In genomic region chr5:122510651-122511157, GRCm38 (mm10) we compare ENCODE assay signal across 10 mouse cellular contexts. TPM values are rescaled to one million over a fixed set of nuclear protein-coding genes. Genes with fewer than 3 reads are reported as not detected.
DNase-seq lines count a peak whose midpoint lies in the region; ATAC-seq and TF ChIP-seq lines count a peak whose summit lies in the region.
"Had no signal": no experiment of that assay in that cellular context is flagged by ENCODE, and none has a peak within 500 bp of the region (broad histone marks: within the 10 kb centered on the region; RNA-seq: fewer than 3 reads in every experiment).

No protein-coding gene starts in this region.

- peak; percentile 41 for DNase-seq in forebrain, postnatal 0 days
- DNase-seq in forebrain, embryonic 10.5 days (ENCODE audit: extremely low spot score, low spot score), result no peak
- DNase-seq in ES-E14 (ENCODE audit: low read depth, low spot score), result no peak
- DNase-seq in kidney, postnatal 0 days (ENCODE audit: low spot score), result peak; percentile 71
- DNase-seq in left cerebral cortex, adult 9 months (ENCODE audit: low spot score in 2 of 2), result no peak
- no peak for DNase-seq in left cerebral cortex, postnatal 10 days (ENCODE audit: extremely low spot score in 1 of 2, low spot score in 2 of 2)
- DNase-seq in frontal cortex, postnatal 25 days (ENCODE audit: low spot score in 2 of 2), result no peak

- 66% methylated on average over 17 of the region's 17 CpGs for WGBS in forebrain, postnatal 0 days
- WGBS in forebrain, embryonic 10.5 days, result 69% methylated on average over 17 of the region's 17 CpGs
- WGBS in embryonic facial prominence, embryonic 15.5 days, result 57% methylated on average over 17 of the region's 17 CpGs
- WGBS in kidney, postnatal 0 days, result 12% methylated on average over 17 of the region's 17 CpGs

- H3K4me1 ChIP-seq in forebrain, postnatal 0 days (ENCODE audit: insufficient read depth), result peaks cover 9% of the 10 kb centered on the region; the same call in 1 of the 2 replicates
- peaks cover 19% of the 10 kb centered on the region for H3K4me1 ChIP-seq in forebrain, embryonic 10.5 days
- peaks cover 12 to 26% of the 10 kb centered on the region in 2 experiments for H3K4me1 ChIP-seq in ES-E14 (ENCODE audit: control insufficient read depth in 2 of 2, insufficient read depth in 2 of 2, low read length in 2 of 2, poor library complexity in 1 of 2)
- peaks cover 36% of the 10 kb centered on the region for H3K4me1 ChIP-seq in embryonic facial prominence, embryonic 15.5 days
- peaks cover 26% of the 10 kb centered on the region for H3K4me1 ChIP-seq in kidney, postnatal 0 days (replicated peaks; ENCODE audit: insufficient read depth, low read length)

- no peak overlapping the region for H3K4me2 ChIP-seq in forebrain, postnatal 0 days (ENCODE audit: low read depth)
- H3K4me2 ChIP-seq in embryonic facial prominence, embryonic 15.5 days (replicated peaks), result no peak overlapping the region
- peak overlapping the region; percentile 40 for H3K4me2 ChIP-seq in kidney, postnatal 0 days (ENCODE audit: low read length)
- H3K4me2 ChIP-seq: midbrain, embryonic 11.5 days had no signal

- no peaks in the 10 kb centered on the region for H3K27me3 ChIP-seq in forebrain, postnatal 0 days (ENCODE audit: insufficient read depth, low read length)
- no peaks in the 10 kb centered on the region; the same call in 1 of the 2 replicates for H3K27me3 ChIP-seq in forebrain, embryonic 10.5 days (ENCODE audit: poor library complexity, severe bottlenecking)
- no peaks in the 10 kb centered on the region for H3K27me3 ChIP-seq in embryonic facial prominence, embryonic 15.5 days
- H3K27me3 ChIP-seq in kidney, postnatal 0 days (ENCODE audit: insufficient read depth, low read length), result no peaks in the 10 kb centered on the region
- H3K27me3 ChIP-seq: CH12.LX had no signal

- no peak overlapping the region for H3K4me3 ChIP-seq in forebrain, postnatal 0 days (ENCODE audit: low read depth, low read length)
- H3K4me3 ChIP-seq in forebrain, embryonic 10.5 days, result no peak overlapping the region
- H3K4me3 ChIP-seq in ES-E14 (ENCODE audit: insufficient read depth in 1 of 2, low read depth in 1 of 2, low read length in 2 of 2, poor library complexity in 1 of 2, severe bottlenecking in 1 of 2), result peak overlapping the region; percentile 38 to 53
- no peak overlapping the region for H3K4me3 ChIP-seq in embryonic facial prominence, embryonic 15.5 days (replicated peaks)
- H3K4me3 ChIP-seq in kidney, postnatal 0 days (replicated peaks; ENCODE audit: low read depth, low read length), result no peak overlapping the region

- H3K27ac ChIP-seq in forebrain, postnatal 0 days (ENCODE audit: low read depth, low read length), result no peak overlapping the region
- no peak overlapping the region for H3K27ac ChIP-seq in forebrain, embryonic 10.5 days
- H3K27ac ChIP-seq in ES-E14 (ENCODE audit: insufficient read depth, low read depth, low read length, poor library complexity, severe bottlenecking), result peak overlapping the region; percentile 9
- H3K27ac ChIP-seq in embryonic facial prominence, embryonic 15.5 days (replicated peaks), result peak overlapping the region; percentile 66
- 0 out of 2 replicates have a peak overlapping the region, but pooled peaks have one; percentile 15 for H3K27ac ChIP-seq in kidney, postnatal 0 days

- peak; percentile 32; the same call in 1 of the 2 replicates for ATAC-seq in forebrain, postnatal 0 days
- ATAC-seq in embryonic facial prominence, embryonic 15.5 days (ENCODE audit: insufficient number of reproducible peaks, low FRiP score, low TSS enrichment, low read depth), result peak; percentile 58
- ATAC-seq in kidney, postnatal 0 days (replicated peaks; ENCODE audit: low FRiP score, low read depth), result no peak; the same call in 1 of the 2 replicates

- in situ Hi-C loops in ES-E14 (cut with MboI; ENCODE audit: low sequenced_read_pairs in 2 of 2, unreplicated experiment in 2 of 2), result no loop called here

- no peak for TF ChIP-seq CTCF in forebrain, postnatal 0 days (IDR thresholded peaks at IDR 0.05; ENCODE audit: low read depth)
- TF ChIP-seq CTCF in kidney, postnatal 0 days (IDR thresholded peaks at IDR 0.05; ENCODE audit: low read depth), result no peak

- H3K9ac ChIP-seq in forebrain, postnatal 0 days, result no peak overlapping the region
- peak overlapping the region; percentile 60; the same call in 1 of the 2 replicates for H3K9ac ChIP-seq in ES-E14 (ENCODE audit: insufficient read depth, low read depth, low read length, poor library complexity, severe bottlenecking)
- H3K9ac ChIP-seq in embryonic facial prominence, embryonic 15.5 days, result no peak overlapping the region
- no peak overlapping the region for H3K9ac ChIP-seq in kidney, postnatal 0 days (ENCODE audit: low read depth, low read length)

- no peaks in the 10 kb centered on the region for H3K9me3 ChIP-seq in forebrain, postnatal 0 days (ENCODE audit: low read length)
- peaks cover 11% of the 10 kb centered on the region for H3K9me3 ChIP-seq in forebrain, embryonic 10.5 days
- no peaks in the 10 kb centered on the region for H3K9me3 ChIP-seq in ES-E14 (ENCODE audit: control insufficient read depth, insufficient read depth, low read depth, low read length)
- no peaks in the 10 kb centered on the region for H3K9me3 ChIP-seq in embryonic facial prominence, embryonic 15.5 days (replicated peaks)
- no peaks in the 10 kb centered on the region for H3K9me3 ChIP-seq in kidney, postnatal 0 days (replicated peaks; ENCODE audit: low read length)

- intact Hi-C loops in left cerebral cortex, postnatal 10 days (cut with DNase I), result no loop called here

- no peaks in the 10 kb centered on the region for H3K36me3 ChIP-seq in forebrain, postnatal 0 days (ENCODE audit: insufficient read depth)
- H3K36me3 ChIP-seq in forebrain, embryonic 10.5 days (replicated peaks), result no peaks in the 10 kb centered on the region
- H3K36me3 ChIP-seq in ES-E14 (ENCODE audit: control insufficient read depth, insufficient read depth, low read length, poor library complexity, severe bottlenecking), result no peaks in the 10 kb centered on the region
- no peaks in the 10 kb centered on the region for H3K36me3 ChIP-seq in embryonic facial prominence, embryonic 15.5 days
- H3K36me3 ChIP-seq in kidney, postnatal 0 days (ENCODE audit: insufficient read depth, low read length), result no peaks in the 10 kb centered on the region

TF ChIP-seq in ES-E14, 5 proteins besides CTCF, POLR2A, EP300 and RAD21:
- TF ChIP-seq HCFC1 (IDR thresholded peaks at IDR 0.05; ENCODE audit: borderline replicate concordance, insufficient read depth, low read length) (no peak), ZC3H11A (IDR thresholded peaks at IDR 0.05; ENCODE audit: borderline replicate concordance, low read depth, low read length) (no peak), ZNF384 (IDR thresholded peaks at IDR 0.05; ENCODE audit: low read depth, low read length) (no peak), CHD2 (IDR thresholded peaks at IDR 0.05; ENCODE audit: low read depth, low read length) (no peak), MAFK (IDR thresholded peaks at IDR 0.05; ENCODE audit: insufficient read depth, low read depth, low read length) (no peak)

RNA-seq across cellular contexts. Expression of gene Atp2a2, which starts 8.7 kb away (rescaled TPM):
- 143 and 178 TPM in 2 replicates for total RNA-seq in forebrain, postnatal 0 days (2014; rRNA removed)
- 28.8 and 37.2 TPM in 2 replicates for polyA plus RNA-seq in forebrain, postnatal 0 days (2015; fragmentation: Nextera tagmentation; extraction: Ambion mirVana)
- polyA plus RNA-seq in forebrain, embryonic 10.5 days (2016; fragmentation: Nextera tagmentation; extraction: Ambion mirVana), result 34.8 and 37.6 TPM in 2 replicates
- 372 and 457 TPM in 2 replicates for total RNA-seq in ES-E14 (2012; rRNA removed)
- polyA plus RNA-seq in embryonic facial prominence, embryonic 15.5 days (2015; fragmentation: Nextera tagmentation; extraction: Ambion mirVana), result 34.8 and 38.1 TPM in 2 replicates
- polyA plus RNA-seq in kidney, postnatal 0 days (2015; fragmentation: Nextera tagmentation; extraction: Ambion mirVana), result 37.8 and 38.5 TPM in 2 replicates
- 100 to 1,000 TPM; 618 to 632 TPM for total RNA-seq in left cerebral cortex, postnatal 10 days (2021)

Comparison
In these comparisons a context has a peak if more than half of its experiments do, and no peak if none do; other contexts are left out.
1. DNase-seq: peak in forebrain, postnatal 0 days (single experiment) and kidney, postnatal 0 days (single experiment); none in forebrain, embryonic 10.5 days (single experiment), ES-E14 (single experiment), left cerebral cortex, adult 9 months (0 of 2), left cerebral cortex, postnatal 10 days (0 of 2) and frontal cortex, postnatal 25 days (0 of 2).
2. H3K27ac ChIP-seq: peak in ES-E14 (single experiment), embryonic facial prominence, embryonic 15.5 days (single experiment) and kidney, postnatal 0 days (single experiment); none in forebrain, postnatal 0 days (single experiment) and forebrain, embryonic 10.5 days (single experiment).
3. H3K4me3 ChIP-seq: peak in ES-E14 (2 of 2); none in forebrain, postnatal 0 days (single experiment), forebrain, embryonic 10.5 days (single experiment), embryonic facial prominence, embryonic 15.5 days (single experiment) and kidney, postnatal 0 days (single experiment).